Mouse (Mus musculus) cerebral cortex, adult 2 months (tissue): ENCODE results near the gene Cpn1.

Experiments
- WGBS: fragments of 180-500 bp; shearing (Covaris S2); methylation state at CpG from one replicate; pipeline ENCODE4 v1.1.7; 2018; 5-methylcytosine and 5-hydroxymethylcytosine counted together

Gene Cpn1

GRCm38 (mm10) chr19:43939769-43940689 is 46.3 kb downstream of the Cpn1 start, which contains the start of gene Dnmbp:
Gene Dnmbp, minus strand, starts transcription at chr19:43940191.
- WGBS: 3% methylated on average over 94 of the region's 94 CpGs

GRCm38 (mm10) chr19:43939171-43939768 is 47.1 kb downstream of the Cpn1 start:
- 11% methylated on average over 16 of the region's 16 CpGs for WGBS

- WGBS: 53% methylated on average over 11 of the region's 11 CpGs
Observed at GRCm38 (mm10) chr19:43938355-43938754, 48.0 kb downstream of the Cpn1 start.

- WGBS: 93% methylated on average over 6 of the region's 6 CpGs
Observed at GRCm38 (mm10) chr19:43930926-43931325, 55.4 kb downstream of the Cpn1 start.

GRCm38 (mm10) chr19:43930366-43930765 is 56.0 kb downstream of the Cpn1 start:
- 61% methylated on average over 7 of the region's 7 CpGs for WGBS

GRCm38 (mm10) chr19:43929869-43930268 is 56.5 kb downstream of the Cpn1 start:
- WGBS: 71% methylated on average over 11 of the region's 11 CpGs

GRCm38 (mm10) chr19:43927967-43928366 is 58.4 kb downstream of the Cpn1 start:
- WGBS: 52% methylated on average over 5 of the region's 5 CpGs

- 25% methylated on average over 10 of the region's 10 CpGs for WGBS
Observed at GRCm38 (mm10) chr19:43927057-43927456, 59.3 kb downstream of the Cpn1 start.

- WGBS: 56% methylated on average over 10 of the region's 10 CpGs
Observed at GRCm38 (mm10) chr19:43926141-43926987, 60.0 kb downstream of the Cpn1 start.

- WGBS: 74% methylated on average over 8 of the region's 8 CpGs
Observed at GRCm38 (mm10) chr19:43924361-43924760, 62.0 kb downstream of the Cpn1 start.

- 96% methylated on average over 7 of the region's 7 CpGs for WGBS
Observed at GRCm38 (mm10) chr19:43922963-43923362, 63.4 kb downstream of the Cpn1 start.

- 75% methylated on average over 13 of the region's 13 CpGs for WGBS
Observed at GRCm38 (mm10) chr19:43921410-43921809, 64.9 kb downstream of the Cpn1 start.

GRCm38 (mm10) chr19:43920453-43921300 is 65.7 kb downstream of the Cpn1 start:
- 56% methylated on average over 32 of the region's 32 CpGs for WGBS

GRCm38 (mm10) chr19:43919841-43920240 is 66.5 kb downstream of the Cpn1 start:
- 92% methylated on average over 4 of the region's 4 CpGs for WGBS

- 95% methylated on average over 3 of the region's 3 CpGs for WGBS
Observed at GRCm38 (mm10) chr19:43918834-43919233, 67.5 kb downstream of the Cpn1 start.

- WGBS: 89% methylated on average over 6 of the region's 6 CpGs
Observed at GRCm38 (mm10) chr19:43917763-43918162, 68.6 kb downstream of the Cpn1 start.

GRCm38 (mm10) chr19:43917406-43917691 is 69.0 kb downstream of the Cpn1 start:
- 81% methylated on average over 2 of the region's 2 CpGs for WGBS

GRCm38 (mm10) chr19:43916586-43917405 is 69.6 kb downstream of the Cpn1 start:
- 71% methylated on average over 21 of the region's 21 CpGs for WGBS

- 90% methylated on average over 9 of the region's 9 CpGs for WGBS
Observed at GRCm38 (mm10) chr19:43915431-43915830, 70.9 kb downstream of the Cpn1 start.

- WGBS: 94% methylated on average over 9 of the region's 9 CpGs
Observed at GRCm38 (mm10) chr19:43914986-43915385, 71.4 kb downstream of the Cpn1 start.
